Mouse (Mus musculus): ENCODE measurements around the gene Fhl3.
"Not testable (repeated sequence)": the region's sequence is repeated elsewhere in the genome, so short reads cannot be mapped to it uniquely, and the experiment has no call there.

Fhl3 gene

DNA sequence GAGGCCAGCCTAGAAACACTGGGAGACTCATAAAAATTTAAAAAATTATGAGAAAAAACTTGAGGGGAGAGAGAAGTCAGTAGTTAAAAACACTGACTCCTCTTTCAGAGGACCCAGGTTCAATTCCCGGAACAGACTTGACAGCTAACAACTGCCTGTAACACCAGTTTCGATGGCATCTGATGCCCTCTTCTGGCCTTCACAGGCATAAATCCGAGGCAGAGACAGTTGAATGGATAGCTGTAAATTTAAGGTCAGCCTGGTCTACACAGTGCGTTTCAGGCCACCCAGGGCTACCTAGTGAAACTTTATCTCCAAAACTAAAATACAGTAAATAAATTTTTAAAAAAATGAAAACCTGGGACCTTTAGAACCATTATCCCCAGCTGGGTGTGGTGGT, 15.5 kb upstream of the Fhl3 start:
- no peak for DNase-seq

DNA sequence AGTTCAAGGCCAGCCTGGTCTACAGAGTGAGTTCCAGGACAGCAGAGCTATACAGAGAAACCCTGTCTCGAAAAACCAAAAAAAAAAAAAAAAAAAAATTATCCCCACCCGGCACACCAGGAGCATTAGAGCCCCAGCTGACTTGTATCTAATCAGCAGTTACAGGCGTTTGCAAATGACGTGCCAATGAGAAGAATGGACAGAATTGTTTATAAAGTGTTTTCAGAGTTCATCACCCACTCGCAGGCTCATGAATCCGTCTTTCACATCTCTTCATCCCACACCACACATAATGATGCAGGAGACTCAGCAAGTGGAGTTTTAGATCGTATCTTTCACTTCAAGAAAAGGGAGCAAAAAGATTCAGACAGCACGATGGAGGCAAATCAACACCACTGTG, 15.0 kb upstream of the Fhl3 start:
- DNase-seq, result no peak

DNA sequence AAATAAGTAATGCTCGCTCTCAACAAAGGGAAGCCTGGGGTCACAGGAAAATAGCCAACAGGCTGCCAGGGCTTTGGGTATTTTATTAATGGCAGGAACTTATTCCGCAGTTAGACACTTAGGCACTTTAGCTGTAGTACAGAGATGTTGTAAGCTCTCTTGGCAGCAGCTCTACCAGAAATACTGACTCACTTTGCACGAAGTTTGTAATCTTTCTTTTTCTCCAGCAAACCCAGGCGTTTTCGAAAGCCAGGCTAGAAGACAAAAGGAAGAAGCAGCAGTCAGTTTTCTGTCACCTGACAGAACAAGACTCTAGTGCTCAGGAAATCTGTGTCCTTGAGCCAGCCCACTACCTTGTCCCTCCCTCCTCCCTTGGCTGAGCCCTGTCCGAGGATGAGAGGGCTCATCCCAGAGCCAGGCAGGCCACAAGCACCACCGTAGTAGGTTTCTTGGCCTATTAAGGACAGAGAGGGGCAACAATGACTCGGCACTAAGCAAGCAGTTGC, 14.6 kb upstream of the Fhl3 start:
- no peak for DNase-seq

DNA sequence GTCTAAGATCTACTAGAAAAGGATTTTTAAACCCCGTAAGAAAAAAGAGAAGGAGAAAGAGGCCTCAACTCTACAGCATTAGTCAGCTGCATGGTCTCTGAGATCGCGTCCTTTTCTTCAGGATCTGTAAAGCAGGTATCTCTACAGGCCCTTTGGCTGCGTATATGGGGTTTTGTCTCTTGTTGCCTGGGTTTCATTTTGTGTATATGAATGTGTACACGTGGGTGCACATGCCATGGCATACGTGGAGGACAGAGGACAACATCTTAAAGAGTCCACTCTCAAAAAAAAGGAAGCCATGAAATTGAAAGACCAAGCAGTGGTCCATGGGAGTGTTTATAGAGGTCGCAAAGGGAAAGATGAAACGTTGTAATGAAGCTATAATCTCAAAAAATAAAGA, 9.0 kb upstream of the Fhl3 start:
- no peak for DNase-seq

DNA sequence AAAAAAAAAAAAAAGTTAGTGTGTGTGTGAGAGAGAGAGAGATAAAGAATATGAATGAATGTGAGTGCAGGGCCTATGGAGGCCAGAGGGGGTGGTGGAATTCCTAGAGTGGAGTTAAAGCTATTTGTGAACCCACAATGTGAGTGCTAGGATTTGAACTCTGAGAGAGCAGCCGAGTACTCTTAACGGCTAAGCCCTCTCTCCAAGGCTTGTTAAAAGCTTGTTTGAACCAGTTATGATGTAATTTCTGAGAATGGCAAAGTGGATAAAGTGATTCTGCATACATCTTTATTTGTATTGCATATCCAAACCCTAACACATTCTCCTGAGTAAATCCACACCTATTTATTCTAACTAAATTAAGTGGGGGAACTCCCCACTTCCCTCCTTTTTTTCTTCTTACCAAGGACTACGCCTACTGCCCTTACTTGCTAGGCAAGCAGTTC, 8.1 kb upstream of the Fhl3 start:
- no peak for DNase-seq

DNA sequence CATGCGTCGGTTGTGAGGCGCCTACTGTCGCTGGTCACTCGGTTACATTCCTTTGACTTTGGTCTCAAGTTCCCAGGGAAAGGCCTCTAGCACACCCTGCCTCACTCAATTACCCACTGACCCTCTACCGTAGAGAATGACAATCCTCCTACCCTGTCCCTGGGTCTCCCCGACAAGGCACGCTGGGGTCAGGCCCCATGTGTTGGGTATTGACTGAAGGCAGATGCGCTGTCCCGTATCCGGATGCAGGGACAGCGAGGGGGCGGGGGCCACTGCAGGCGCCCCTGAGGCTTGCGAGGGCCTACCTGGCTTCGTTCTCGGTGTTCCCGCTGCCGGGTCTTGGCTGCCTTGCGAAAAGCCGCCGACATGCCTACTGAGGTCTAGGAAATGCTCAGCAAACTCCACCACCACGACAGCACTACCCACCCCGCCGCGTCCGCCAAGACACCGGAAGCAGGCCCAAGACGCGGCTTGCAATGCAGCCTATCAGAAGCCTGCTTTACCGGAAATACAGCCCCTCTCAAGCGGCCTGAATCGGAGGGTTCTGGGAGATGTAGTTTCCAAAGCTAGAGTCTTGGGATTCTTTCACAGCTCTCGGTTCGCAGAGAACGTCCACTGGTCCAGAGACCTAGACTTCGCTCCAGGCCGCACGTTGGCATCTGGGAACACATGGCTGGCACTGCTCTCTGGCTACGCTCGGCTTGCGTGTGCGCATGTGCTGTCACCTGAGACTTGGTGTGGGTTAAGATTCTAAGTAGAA, 7.2 kb upstream of the Fhl3 start, which contains the start of gene Utp11:
TSS of gene Utp11 (minus strand) at position 466 of the 760 bp plus-strand sequence.
- DNase-seq, result peak; percentile 73 to 80

DNA sequence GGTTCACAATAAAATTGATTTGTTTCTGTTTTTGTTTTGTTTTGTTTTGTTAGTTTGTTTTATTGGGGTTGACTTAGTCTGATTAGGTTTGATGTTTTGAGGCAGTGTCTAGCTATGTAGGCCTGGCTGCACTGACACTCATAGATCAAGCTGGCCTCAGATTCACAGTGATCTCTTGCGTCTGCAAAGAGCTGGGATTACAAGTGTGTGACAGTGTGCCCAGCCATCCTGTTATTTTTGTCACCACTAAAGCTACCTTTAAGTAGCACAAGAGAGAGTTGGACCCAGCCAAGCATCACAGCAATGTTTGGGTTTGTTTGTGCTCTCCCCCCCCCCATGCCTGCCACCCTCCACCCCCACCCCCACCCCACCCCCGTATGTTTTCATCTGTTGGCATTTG, 5.9 kb upstream of the Fhl3 start:
- no peak for DNase-seq

DNA sequence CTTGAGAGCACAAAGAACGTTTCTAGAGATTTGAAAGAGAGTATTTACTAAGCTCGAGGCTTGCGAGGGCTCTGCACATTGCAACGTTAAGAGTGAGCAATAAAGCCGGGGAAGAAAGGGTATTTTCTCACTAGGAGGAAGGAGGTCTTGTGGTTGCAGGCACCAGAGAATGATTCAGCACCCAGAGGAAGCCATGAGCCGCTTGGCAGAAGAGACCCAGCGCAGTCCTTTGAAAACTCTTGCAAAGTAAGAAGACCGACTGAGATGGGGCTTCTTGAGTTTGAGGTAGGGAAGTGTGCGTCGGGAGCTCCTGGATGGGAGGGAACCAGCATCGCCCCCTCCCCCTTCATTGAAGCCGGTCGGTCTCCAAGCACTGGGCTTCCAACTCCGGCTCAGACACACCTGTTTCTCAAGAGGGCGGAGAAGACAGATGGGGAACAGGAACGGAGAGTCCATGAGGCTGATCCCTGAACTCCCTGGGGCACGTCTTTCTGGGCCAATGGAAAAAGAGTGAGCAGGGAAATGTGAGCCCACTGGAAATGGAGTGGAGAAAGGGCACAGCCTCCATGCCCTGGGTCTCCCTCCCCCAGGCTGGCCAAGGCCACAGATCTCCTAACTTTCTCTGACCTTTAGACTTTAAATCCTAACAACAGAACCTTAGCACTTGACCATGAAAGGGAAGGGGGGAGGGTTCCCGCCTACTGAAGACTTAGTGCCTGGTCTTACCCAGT, 4.5 kb upstream of the Fhl3 start:
- DNase-seq, result no peak

DNA sequence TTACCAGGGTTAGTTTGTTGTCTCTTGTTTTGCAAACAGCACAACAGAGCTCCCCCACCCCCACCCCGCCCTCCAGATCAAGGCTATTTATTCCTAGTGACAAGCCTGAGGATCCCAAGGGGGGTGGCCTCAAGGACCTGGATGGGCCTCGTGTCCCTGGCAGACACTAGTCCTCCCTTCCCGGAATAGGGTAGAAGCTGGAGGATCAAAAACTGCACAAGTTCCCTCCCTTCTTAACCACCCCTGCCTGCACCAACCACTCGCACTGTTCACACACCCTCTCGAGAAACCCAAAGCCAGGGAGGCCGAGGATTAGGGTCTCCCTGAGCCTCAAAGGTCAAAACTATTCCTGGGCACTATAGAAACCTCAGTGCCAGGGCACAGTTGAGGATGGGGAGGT, 710 bp upstream of the Fhl3 start:
- DNase-seq, result no peak

DNA sequence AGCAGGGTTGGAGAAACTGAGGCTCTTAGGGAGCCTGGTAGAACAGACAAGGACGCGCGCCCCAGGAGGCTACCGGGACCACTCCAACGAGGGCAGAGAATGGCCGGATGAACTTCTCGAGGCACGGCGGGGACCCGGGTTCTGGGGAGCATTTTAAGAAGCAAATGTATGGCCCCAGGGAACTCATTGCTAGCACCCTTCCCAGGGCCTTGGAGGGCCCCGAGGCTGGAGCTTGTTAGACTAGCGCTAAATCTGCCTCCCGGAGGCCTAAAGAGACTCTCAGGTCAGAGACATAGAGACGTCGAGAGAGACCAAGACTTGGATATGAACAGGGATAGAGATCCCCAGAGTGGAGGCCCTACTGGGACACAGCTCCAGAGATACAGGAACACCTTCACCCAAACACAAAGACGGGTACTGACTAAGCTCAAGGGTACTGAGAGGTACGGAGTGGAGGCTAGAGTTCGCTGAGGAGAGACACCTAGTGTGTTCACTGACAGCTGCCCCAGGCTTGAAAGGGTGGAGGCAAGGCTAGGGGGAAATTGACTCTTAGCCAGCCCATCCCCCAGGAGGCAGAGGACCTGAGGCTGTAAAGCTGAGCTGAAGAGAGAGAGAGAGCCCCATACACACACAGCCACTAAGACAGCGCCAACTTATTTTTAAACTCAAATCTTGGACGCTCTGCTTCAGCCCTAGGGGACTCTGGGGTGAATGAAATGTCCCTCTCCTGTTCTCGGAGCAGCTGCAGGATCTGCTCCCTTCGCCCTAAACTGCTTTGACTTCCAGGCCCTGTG, 748 bp downstream of the Fhl3 start:
- DNase-seq, result no peak

DNA sequence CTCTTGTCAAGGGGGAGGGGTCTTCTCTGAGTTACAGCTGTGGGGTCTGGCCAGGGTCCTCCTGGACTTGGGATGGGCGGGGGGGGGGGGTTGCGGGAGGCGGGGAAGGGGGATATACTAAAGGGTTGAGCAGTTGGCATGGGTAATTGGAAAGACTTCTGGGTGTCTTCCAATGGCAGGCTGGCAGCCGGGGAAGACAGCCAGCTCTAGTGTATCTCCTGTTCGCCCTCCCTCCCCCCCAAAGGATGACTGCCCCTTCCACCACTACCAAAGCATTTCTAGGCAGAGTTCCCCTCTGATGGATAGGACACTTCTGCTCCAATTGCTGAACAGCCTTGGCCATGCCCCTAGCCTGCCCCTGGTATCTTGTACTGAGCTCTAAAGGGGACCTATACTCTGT, 1.4 kb downstream of the Fhl3 start:
- DNase-seq, result no peak

DNA sequence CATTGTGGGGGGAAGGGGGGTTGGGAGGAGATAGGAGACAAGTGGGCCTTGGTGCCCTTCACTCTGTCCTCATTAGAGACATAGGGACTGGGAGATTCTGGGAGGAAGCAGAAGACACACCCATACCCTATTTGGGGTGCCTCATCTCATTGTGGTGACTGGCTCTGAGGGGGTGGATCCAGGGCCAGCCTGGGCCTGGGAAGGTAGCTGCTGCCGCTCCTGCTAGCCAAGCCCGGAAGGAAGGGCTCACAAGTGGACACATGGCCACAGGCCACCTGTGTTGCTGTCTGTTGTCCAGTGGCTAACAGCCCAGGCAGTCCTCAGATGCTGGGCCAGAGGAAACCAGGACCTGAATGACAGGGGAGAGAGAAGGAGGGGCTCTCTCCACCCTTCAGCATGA, 2.9 kb downstream of the Fhl3 start:
- peak; percentile 23 to 41 for DNase-seq

DNA sequence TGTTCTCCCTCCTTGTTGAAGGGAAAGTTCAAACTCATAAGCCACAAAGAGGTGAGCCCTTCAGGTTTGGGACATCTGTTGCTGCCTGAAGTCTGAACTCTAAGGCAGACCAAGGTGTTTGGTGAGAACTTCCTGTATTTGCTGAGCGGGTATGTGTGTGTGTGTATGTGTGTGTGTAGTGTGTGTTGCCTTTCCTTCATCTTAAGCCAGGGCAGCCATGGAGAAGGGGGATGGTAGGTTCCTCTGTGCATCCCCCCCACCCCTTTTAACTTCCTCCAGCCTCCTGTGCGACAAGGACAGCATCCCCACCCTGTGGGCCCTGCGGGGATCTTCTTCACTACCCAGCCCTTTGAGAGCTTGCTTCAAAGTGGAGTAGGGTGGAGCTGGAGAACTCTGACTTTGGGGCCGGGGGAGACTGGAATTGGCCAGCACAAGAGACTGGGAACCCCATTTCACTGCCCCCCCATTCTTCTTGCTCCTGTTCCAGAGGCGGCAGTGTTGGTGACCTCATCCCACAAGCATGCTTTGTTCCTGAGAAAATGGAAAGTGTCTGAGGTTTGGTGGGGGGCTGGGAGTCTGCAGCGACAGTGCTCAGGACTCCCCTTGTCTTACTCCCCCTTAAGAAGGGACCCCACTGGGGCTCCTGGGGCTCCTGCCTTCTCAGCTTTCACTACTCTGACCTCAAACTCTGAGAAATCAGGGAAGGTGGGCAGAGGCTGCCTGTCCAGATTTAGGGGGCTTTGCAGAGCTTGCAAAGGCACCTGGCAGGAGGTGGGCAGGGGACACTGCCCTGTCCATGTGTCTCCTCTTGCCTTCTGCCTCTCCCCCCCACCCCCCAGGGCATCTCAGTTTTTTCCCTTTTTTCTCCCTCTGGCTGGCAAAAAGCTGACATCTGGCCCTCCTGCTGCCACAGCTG, 3.6 kb downstream of the Fhl3 start:
- peak in 1 of 2 experiments; percentile 59 for DNase-seq

DNA sequence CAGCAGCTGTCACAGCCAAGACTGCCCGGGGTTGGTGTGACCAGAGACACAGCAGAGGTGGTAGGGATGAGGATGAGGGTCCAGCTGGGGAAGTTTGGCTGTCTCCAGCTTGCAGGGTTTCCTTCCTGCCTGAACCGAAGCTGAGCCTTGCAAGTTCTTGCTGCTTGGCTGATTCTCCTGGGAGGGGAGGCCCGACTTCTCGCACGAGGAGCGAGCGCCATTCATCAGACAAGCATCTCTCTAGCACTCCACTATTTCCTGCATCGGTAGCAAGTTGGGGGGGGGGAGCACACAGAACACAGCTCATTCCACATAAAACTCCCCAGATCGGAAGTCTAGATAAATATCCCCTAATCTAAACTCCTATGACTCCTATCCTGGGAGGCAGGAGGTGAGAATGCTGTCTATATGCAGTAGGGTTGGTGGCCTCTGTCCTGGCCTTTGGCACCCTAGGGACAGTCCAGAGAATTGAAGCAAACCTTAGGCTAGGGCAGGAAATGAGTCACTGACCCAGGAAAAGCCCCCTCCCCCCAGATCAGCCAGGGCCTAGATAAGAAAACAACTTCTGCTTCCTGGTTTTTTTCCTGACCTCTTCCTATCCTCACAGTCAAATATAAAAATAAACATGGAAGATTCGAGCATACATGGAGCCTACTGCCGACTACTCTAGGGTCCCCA, 4.4 kb downstream of the Fhl3 start:
- peak; percentile 22 to 40 for DNase-seq

DNA sequence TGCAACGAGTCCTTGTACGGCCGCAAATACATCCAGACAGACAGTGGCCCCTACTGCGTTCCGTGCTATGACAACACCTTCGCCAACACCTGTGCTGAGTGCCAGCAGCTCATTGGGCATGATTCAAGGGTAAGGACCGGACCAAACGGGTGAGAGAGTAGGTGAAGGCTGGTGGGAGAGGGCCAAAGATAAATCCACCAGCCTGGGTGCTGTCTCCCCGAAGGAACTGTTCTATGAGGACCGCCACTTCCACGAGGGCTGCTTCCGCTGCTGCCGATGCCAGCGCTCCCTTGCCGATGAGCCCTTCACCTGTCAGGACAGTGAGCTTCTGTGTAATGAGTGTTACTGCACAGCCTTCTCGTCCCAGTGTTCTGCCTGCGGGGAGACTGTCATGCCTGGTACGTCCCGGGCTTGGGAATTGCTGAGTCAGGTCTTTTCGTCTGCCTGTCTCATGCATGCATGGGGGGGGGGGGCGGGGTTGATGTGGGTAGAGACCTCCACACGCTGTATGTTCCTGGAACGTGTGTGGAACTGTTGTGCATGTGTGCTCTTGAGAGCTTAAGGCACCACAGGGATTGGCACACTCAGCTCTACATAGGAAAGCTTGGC, 5.3 kb downstream of the Fhl3 start:
- no peak for DNase-seq

DNA sequence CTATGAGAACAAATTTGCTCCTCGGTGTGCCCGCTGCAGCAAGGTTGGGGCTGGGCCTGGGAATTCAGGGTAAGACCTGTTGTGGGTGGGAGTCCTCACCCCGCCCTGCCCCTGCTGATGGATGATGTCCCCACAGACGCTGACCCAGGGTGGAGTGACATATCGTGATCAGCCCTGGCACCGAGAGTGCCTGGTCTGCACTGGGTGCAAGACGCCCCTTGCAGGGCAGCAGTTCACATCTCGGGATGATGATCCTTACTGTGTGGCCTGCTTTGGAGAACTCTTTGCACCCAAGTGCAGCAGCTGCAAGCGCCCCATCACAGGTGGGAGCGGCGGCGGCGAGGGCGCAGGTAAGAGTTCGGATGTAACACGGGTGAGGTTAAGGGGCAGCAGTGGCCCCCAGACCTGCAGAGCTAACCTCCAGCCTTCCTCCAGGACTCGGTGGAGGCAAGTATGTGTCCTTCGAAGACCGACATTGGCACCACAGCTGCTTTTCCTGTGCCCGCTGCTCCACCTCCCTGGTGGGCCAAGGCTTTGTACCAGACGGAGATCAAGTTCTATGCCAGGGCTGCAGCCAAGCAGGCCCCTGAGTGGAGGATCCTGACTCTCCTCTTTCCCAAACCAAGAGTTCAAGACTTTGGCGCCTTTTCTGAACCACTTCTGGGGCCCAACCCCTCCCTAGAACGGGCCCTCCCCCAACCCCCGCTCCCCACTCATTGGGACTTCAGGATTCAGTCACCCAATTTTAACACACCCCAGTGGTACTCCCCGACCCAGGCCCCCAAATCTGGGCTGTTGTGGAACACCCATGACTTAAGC, 7.1 kb downstream of the Fhl3 start:
- DNase-seq, result peak in 1 of 2 experiments; percentile 36

DNA sequence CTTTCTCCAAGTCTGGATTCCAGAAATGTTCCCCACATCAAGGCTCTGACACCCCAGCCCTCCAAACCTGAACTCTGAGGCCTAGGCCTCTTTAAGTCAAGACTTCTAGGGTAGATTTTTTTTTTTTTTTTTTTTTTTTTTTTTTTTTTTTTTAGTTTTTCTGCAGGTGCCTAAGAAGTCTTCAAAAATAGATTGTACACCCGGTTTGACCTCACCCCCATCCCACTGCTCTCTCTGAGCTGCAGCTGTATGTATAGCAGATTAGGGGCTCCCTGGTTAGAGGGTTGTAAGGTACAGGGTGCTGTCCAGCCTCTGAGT, 7.7 kb downstream of the Fhl3 start:
- not testable (repeated sequence) for DNase-seq

DNA sequence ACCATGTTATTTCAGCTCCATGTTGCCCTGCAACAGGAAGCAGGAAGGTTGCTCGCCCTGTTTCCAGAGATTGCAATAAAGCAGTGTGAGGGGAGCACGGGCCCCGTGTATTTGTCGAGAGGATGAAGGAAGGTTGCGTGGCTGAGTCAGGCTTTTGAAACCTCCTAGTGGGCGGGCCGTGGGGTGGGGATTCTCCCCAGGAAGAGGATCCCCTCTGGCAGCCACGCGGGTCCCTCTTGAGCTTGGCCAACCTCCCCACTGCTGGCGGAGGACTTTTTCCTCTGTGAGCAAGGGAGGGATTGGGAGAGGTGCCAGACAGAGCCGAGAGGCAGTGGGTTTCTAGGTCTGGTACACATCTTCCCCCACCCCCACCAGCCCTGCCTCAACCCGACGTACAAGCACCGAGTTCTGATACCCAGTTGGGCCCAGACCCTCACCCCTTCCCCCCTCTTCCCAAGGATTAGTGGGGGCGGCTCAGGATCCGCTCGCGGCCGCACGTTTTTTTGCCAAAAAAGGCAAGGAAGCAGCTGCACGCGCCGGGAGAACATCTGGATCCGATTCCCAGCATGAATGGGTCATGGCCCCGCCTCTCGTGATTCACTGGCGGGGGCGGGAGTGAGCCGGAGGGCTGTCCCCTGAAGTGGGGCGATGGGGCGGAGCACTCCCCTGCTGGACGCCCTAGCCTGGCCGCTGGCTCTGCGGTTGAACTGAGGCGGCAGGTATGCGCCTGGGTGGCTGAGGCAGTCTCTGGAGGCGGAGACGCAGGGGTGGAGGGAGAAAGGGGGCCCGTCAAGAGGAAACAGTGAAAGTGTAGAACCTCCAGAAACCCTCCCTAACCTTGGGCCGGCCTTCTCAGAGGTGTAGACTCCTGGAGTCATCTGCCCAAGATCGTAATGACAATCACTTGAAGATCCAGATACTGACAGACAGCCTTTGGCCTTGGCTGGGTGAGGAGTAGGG, 8.3 kb downstream of the Fhl3 start:
- peak; percentile 72 to 75 for DNase-seq

DNA sequence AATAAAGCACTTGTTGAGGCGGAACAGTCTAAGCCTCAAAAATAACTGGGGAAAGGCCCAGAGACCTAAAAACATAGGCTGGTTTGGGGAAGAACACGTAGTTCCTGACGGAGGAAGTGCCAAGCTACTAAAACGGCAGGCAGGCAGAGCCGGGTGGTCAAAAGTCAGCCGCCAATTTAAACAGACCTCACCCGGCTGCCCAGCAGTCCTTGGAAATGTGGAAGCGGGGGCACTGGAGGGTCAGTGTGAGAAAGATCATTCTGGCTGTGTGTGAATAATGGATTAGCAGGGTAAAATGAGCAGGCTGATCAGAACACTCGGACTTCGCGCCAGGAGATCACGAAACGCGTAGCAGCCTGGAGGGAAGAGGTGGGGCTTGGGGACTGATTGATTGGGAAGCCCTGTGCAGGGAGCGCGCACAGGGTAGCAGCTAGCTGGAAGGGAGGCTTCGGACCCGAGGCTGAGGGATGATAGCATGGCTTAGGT, 9.5 kb downstream of the Fhl3 start:
- peak in 1 of 2 experiments; percentile 25 for DNase-seq
